In the genomic region with DNA sequence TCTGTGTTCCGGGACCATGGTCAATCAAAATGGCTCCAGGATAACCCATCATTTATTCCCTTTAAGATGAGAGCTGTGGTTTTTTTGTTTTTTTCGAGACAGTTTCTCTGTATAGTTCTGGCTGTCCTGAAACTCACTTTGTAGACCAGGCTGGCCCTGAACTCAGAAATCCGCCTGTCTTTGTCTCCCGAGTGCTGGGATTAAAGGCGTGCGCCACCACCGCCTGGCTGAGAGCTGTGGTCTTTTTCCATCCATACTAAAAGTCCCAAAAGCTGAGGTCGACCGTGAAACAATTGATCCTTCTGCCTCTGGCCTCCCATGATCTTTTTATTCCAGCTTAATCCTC, we compare ENCODE assay signal across 8 mouse cellular contexts. TPM values are rescaled to one million over a fixed set of nuclear protein-coding genes. Genes with fewer than 3 reads are reported as not detected.
DNase-seq lines count a peak whose midpoint lies in the region; ATAC-seq lines count a peak whose summit lies in the region.

No protein-coding gene starts in this region.

- peaks cover 21% of the 10 kb centered on the region for H3K4me1 ChIP-seq in kidney, embryonic 14.5 days (ENCODE audit: control insufficient read depth, insufficient read depth, low read length)
- H3K4me1 ChIP-seq in heart, embryonic 14.5 days (ENCODE audit: control insufficient read depth in 2 of 2, insufficient read depth in 2 of 2, low read length in 2 of 2) = peaks cover 0 to 24% of the 10 kb centered on the region in 2 experiments; a peak in 2 of 4 replicates
- H3K4me1 ChIP-seq in liver, embryonic 12.5 days = peaks cover 71% of the 10 kb centered on the region

- H3K4me3 ChIP-seq in kidney, embryonic 14.5 days (ENCODE audit: low read length) = peak overlapping the region; percentile 97
- peak overlapping the region; percentile 88 to 100 for H3K4me3 ChIP-seq in heart, embryonic 14.5 days (ENCODE audit: control insufficient read depth in 1 of 2, insufficient read depth in 1 of 2, low read depth in 1 of 2, low read length in 2 of 2)
- H3K4me3 ChIP-seq in liver, embryonic 12.5 days = peak overlapping the region; percentile 95

- H3K9ac ChIP-seq in kidney, embryonic 14.5 days (ENCODE audit: low read depth, low read length) = peak overlapping the region; percentile 100
- peak overlapping the region; percentile 100 for H3K9ac ChIP-seq in heart, embryonic 14.5 days (ENCODE audit: low read length)
- peak overlapping the region; percentile 97 for H3K9ac ChIP-seq in liver, embryonic 12.5 days

- H3K4me2 ChIP-seq in kidney, embryonic 14.5 days (replicated peaks; ENCODE audit: low read depth, low read length) = peak overlapping the region; percentile 86
- H3K4me2 ChIP-seq in heart, embryonic 14.5 days (ENCODE audit: low read length) = peak overlapping the region; percentile 88
- peak overlapping the region; percentile 88 for H3K4me2 ChIP-seq in liver, embryonic 12.5 days

- peaks cover 22% of the 10 kb centered on the region for H3K36me3 ChIP-seq in kidney, embryonic 14.5 days (ENCODE audit: control insufficient read depth, insufficient read depth, low read length)
- peaks cover 29% of the 10 kb centered on the region for H3K36me3 ChIP-seq in heart, embryonic 14.5 days (ENCODE audit: control insufficient read depth, insufficient read depth, low read length)
- H3K36me3 ChIP-seq in liver, embryonic 12.5 days = peaks cover 26% of the 10 kb centered on the region

- no peak for ATAC-seq in kidney, embryonic 14.5 days (ENCODE audit: low FRiP score, low TSS enrichment)
- ATAC-seq in heart, embryonic 14.5 days (ENCODE audit: insufficient number of reproducible peaks, insufficient read depth, low FRiP score, low read depth) = no peak
- ATAC-seq in liver, embryonic 12.5 days = no peak

- H3K9me3 ChIP-seq in kidney, embryonic 14.5 days (ENCODE audit: control insufficient read depth, low read length) = no peaks in the 10 kb centered on the region
- no peaks in the 10 kb centered on the region for H3K9me3 ChIP-seq in heart, embryonic 14.5 days (ENCODE audit: control insufficient read depth, low read length)
- no peaks in the 10 kb centered on the region for H3K9me3 ChIP-seq in liver, embryonic 12.5 days (replicated peaks)

- peak overlapping the region; percentile 99 for H3K27ac ChIP-seq in kidney, embryonic 14.5 days (ENCODE audit: low read depth, low read length)
- peak overlapping the region; percentile 98 to 100 for H3K27ac ChIP-seq in heart, embryonic 14.5 days (replicated peaks in 1 of 2; ENCODE audit: control insufficient read depth in 1 of 2, insufficient read depth in 1 of 2, low read depth in 2 of 2, low read length in 2 of 2)
- H3K27ac ChIP-seq in liver, embryonic 12.5 days = peak overlapping the region; percentile 98

- no peaks in the 10 kb centered on the region for H3K27me3 ChIP-seq in kidney, embryonic 14.5 days (ENCODE audit: control insufficient read depth, insufficient read depth, low read length)
- no peaks in the 10 kb centered on the region for H3K27me3 ChIP-seq in heart, embryonic 14.5 days (ENCODE audit: control insufficient read depth, insufficient read depth, low read length)
- H3K27me3 ChIP-seq in liver, embryonic 12.5 days (replicated peaks) = no peaks in the 10 kb centered on the region

- no peak for DNase-seq in kidney, adult 11 months
- DNase-seq in brain, adult 2 months (ENCODE audit: low read depth, low spot score) = peak; percentile 8
- DNase-seq in retina, postnatal 1 day = peak; percentile 71
- DNase-seq in natural killer cell, adult 2 months (ENCODE audit: low spot score in 2 of 2) = no peak
- no peak for DNase-seq in left cerebral cortex, adult 18-20 months (ENCODE audit: low spot score in 2 of 2)

- 10% methylated on average over 9 of the region's 9 CpGs for WGBS in kidney, embryonic 14.5 days
- WGBS in heart, embryonic 14.5 days = 11% methylated on average over 9 of the region's 9 CpGs
- WGBS in liver, embryonic 12.5 days (ENCODE audit: insufficient replicate concordance) = 20% methylated on average over 9 of the region's 9 CpGs

RNA-seq across cellular contexts. Expression of gene Ccnl1, which starts 0.8 kb away (rescaled TPM):
- 88.7 and 136 TPM in 2 replicates for polyA plus RNA-seq in kidney, embryonic 14.5 days (2014; fragmentation: Nextera tagmentation; extraction: Ambion mirVana)
- 76.4 and 77.4 TPM in 2 replicates for polyA plus RNA-seq in heart, embryonic 14.5 days (2014; fragmentation: Nextera tagmentation; extraction: Ambion mirVana)
- 74.5 and 74.8 TPM in 2 replicates for polyA plus RNA-seq in liver, embryonic 12.5 days (2016; fragmentation: Nextera tagmentation; extraction: Ambion mirVana)
- total RNA-seq in left cerebral cortex, adult 18-20 months (2021) = 10 to 100 TPM; 45.9 to 50.5 TPM

Comparison
In these comparisons a context has a peak if more than half of its experiments do, and no peak if none do; other contexts are left out.
1. DNase-seq: peak in brain, adult 2 months (single experiment) and retina, postnatal 1 day (single experiment); none in kidney, adult 11 months (single experiment), natural killer cell, adult 2 months (0 of 2) and left cerebral cortex, adult 18-20 months (0 of 2).
2. Peak in every context shown above with its lines, with median percentiles within 50 percentile points of each other: H3K27ac ChIP-seq, H3K4me2 ChIP-seq, H3K4me3 ChIP-seq and H3K9ac ChIP-seq.